ENCODE assay signal across 29 mouse cellular contexts in genomic region chr2:45258897-45259296, GRCm38 (mm10).
DNase-seq lines count a peak whose midpoint lies in the region; TF ChIP-seq lines count a peak whose summit lies in the region.
"Had no signal": no experiment of that assay in that cellular context is flagged by ENCODE, and none has a peak within 500 bp of the region (broad histone marks: within the 10 kb centered on the region; RNA-seq: fewer than 3 reads in every experiment).

No protein-coding gene starts in this region.

- H3K4me3 ChIP-seq in layer of hippocampus, adult 2 months, result no peak overlapping the region
- H3K4me3 ChIP-seq in C2C12 (ENCODE audit: insufficient read depth, poor library complexity, severe bottlenecking) (no peak overlapping the region), myocyte (no peak overlapping the region)
- H3K4me3 ChIP-seq: embryonic facial prominence, embryonic 13.5 days; erythroblast, embryonic 14.5 days; forebrain, embryonic 10.5 days; forebrain, embryonic 13.5 days; heart, adult 2 months; heart, embryonic 15.5 days had no signal

- H3K79me3 ChIP-seq in C2C12 (ENCODE audit: low read depth), result no peaks in the 10 kb centered on the region

- TF ChIP-seq CTCF in layer of hippocampus, adult 2 months (conservative IDR thresholded peaks at IDR 0.05), result no peak
- no peak for TF ChIP-seq CTCF in C2C12 (IDR thresholded peaks at IDR 0.05; ENCODE audit: control insufficient read depth, insufficient read depth, insufficient read length)

- no peak for TF ChIP-seq POLR2A in myocyte (IDR thresholded peaks at IDR 0.05; ENCODE audit: insufficient read length, low read depth)

- H3K36me3 ChIP-seq in C2C12 (ENCODE audit: control insufficient read depth, insufficient read depth) (no peaks in the 10 kb centered on the region), myocyte (ENCODE audit: control insufficient read depth, insufficient read depth) (no peaks in the 10 kb centered on the region)
- H3K36me3 ChIP-seq: embryonic facial prominence, embryonic 13.5 days; forebrain, embryonic 10.5 days; G1E; heart, embryonic 15.5 days had no signal

- no peak overlapping the region for H3K4me2 ChIP-seq in myocyte (ENCODE audit: low read depth)
- H3K4me2 ChIP-seq: embryonic facial prominence, embryonic 13.5 days; forebrain, embryonic 13.5 days; heart, embryonic 11.5 days; heart, embryonic 15.5 days; hindbrain, embryonic 14.5 days had no signal

- intact Hi-C loops in heart, postnatal 10 days (cut with DNase I), result no loop called here

- H3K79me2 ChIP-seq in C2C12 (ENCODE audit: control insufficient read depth, insufficient read depth) (no peaks in the 10 kb centered on the region), myocyte (ENCODE audit: control insufficient read depth, insufficient read depth) (no peaks in the 10 kb centered on the region)

- H3K27ac ChIP-seq in layer of hippocampus, adult 2 months, result peak overlapping the region; percentile 28; the same call in 1 of the 2 replicates
- H3K27ac ChIP-seq: embryonic facial prominence, embryonic 13.5 days; forebrain, embryonic 10.5 days; forebrain, embryonic 13.5 days; heart, adult 2 months; heart, embryonic 15.5 days; hindbrain, embryonic 14.5 days; hindbrain, postnatal 0 days had no signal

- peak; percentile 30 for DNase-seq in embryo, embryonic 11 days
- no peak for DNase-seq in embryo, embryonic 9.5 days (ENCODE audit: extremely low spot score)
- no peak for DNase-seq in layer of hippocampus, adult 2 months (ENCODE audit: low spot score in 2 of 2)
- no peak for DNase-seq in layer of hippocampus, adult 9-10 months (ENCODE audit: low spot score)
- no peak for DNase-seq in heart, postnatal 10 days
- no peak for DNase-seq in heart, adult 9 months (ENCODE audit: low spot score in 2 of 2)
- DNase-seq: adrenal gland, postnatal 10 days; adrenal gland, postnatal 36 days; cerebellum, adult 11 months; cerebellum, adult 2 months; cerebellum, adult 9-11 months; cerebellum, postnatal 25 days; gastrocnemius, postnatal 10 days; gastrocnemius, postnatal 36 days; heart, adult 2 months; heart, postnatal 14 days; heart, postnatal 4 days had no signal

- H3K27me3 ChIP-seq in C2C12 (ENCODE audit: control insufficient read depth, insufficient read depth, insufficient read length) (no peaks in the 10 kb centered on the region), myocyte (ENCODE audit: control insufficient read depth, insufficient read depth, insufficient read length) (no peaks in the 10 kb centered on the region)
- H3K27me3 ChIP-seq: CH12.LX; embryonic facial prominence, embryonic 13.5 days; forebrain, embryonic 13.5 days; heart, embryonic 15.5 days had no signal

- H3ac ChIP-seq in C2C12 (ENCODE audit: control insufficient read depth, insufficient read length, low read depth), result no peak overlapping the region
- H3ac ChIP-seq in myocyte (ENCODE audit: control insufficient read depth, insufficient read length), result no peak overlapping the region

TF ChIP-seq in C2C12, 6 proteins besides CTCF, POLR2A, EP300 and RAD21:
- TF ChIP-seq MAX (IDR thresholded peaks at IDR 0.05) (no peak), FOSL1 (IDR thresholded peaks at IDR 0.05; ENCODE audit: insufficient read depth, low read length, poor library complexity, severe bottlenecking) (no peak), USF1 (IDR thresholded peaks at IDR 0.05; ENCODE audit: low read depth) (peak; percentile 68)
TF ChIP-seq in C2C12: peak in this region for 1.

TF ChIP-seq in myocyte, 11 proteins besides CTCF, POLR2A, EP300 and RAD21:
- TF ChIP-seq SRF (IDR thresholded peaks at IDR 0.05; ENCODE audit: control insufficient read depth, insufficient read length, low read depth) (no peak), USF1 (IDR thresholded peaks at IDR 0.05; ENCODE audit: low read depth) (peak; percentile 35), MYOD1 (IDR thresholded peaks at IDR 0.05; ENCODE audit: control insufficient read depth in 1 of 3, insufficient read length in 2 of 3, low read depth in 2 of 3) (peak in 2 of 3 experiments; percentile 4 to 25)
